Mouse (Mus musculus): Measurements from ENCODE around the gene Idi1.

- no peak for TF ChIP-seq FLI1 (IDR thresholded peaks at IDR 0.05; ENCODE audit: low read length)
- no peak for TF ChIP-seq GATA1 (IDR thresholded peaks at IDR 0.05; ENCODE audit: borderline replicate concordance, low read length)
These were observed 11.5 kb upstream of the Idi1 start for GRCm38 (mm10) chr13:8873776-8874175.

Data from megakaryocyte, embryonic 14.5 days (primary cell).